Mouse (Mus musculus): ENCODE measurements around the gene Ntf3. TPM values are rescaled to one million over a fixed set of nuclear protein-coding genes. Genes with fewer than 3 reads are reported as not detected.

Ntf3 gene
- polyA plus RNA-seq, 1 experiment: 0.38 TPM

GRCm38 (mm10) chr6:126114934-126115633 lies 51.6 kb downstream of the Ntf3 start:
- H3K27ac ChIP-seq (ENCODE audit: control insufficient read depth, insufficient read depth, low read depth, low read length): no peak overlapping the region
- no peaks in the 10 kb centered on the region for H3K4me1 ChIP-seq (ENCODE audit: control insufficient read depth, insufficient read depth, low read length)
- no peaks in the 10 kb centered on the region for H3K27me3 ChIP-seq (ENCODE audit: control insufficient read depth, insufficient read depth, low read length)
- TF ChIP-seq CTCF (IDR thresholded peaks at IDR 0.05; ENCODE audit: control insufficient read depth, insufficient read depth, insufficient replicate concordance, low read depth, low read length): no peak
- no peak for TF ChIP-seq POLR2A (IDR thresholded peaks at IDR 0.05; ENCODE audit: control insufficient read depth, low read depth, low read length)
- H3K36me3 ChIP-seq (ENCODE audit: control insufficient read depth, insufficient read depth, low read length): no peaks in the 10 kb centered on the region
- H3K4me3 ChIP-seq (ENCODE audit: control insufficient read depth, low read depth, low read length): no peak overlapping the region

GRCm38 (mm10) chr6:126110892-126111835 lies 55.5 kb downstream of the Ntf3 start:
- Histone ChIP-seq H3K4me3 (ENCODE audit: control insufficient read depth, low read depth, low read length) (no peak overlapping the region), H3K36me3 (ENCODE audit: control insufficient read depth, insufficient read depth, low read length) (no peaks in the 10 kb centered on the region), H3K27ac (ENCODE audit: control insufficient read depth, insufficient read depth, low read depth, low read length) (no peak overlapping the region), H3K27me3 (ENCODE audit: control insufficient read depth, insufficient read depth, low read length) (no peaks in the 10 kb centered on the region), H3K4me1 (ENCODE audit: control insufficient read depth, insufficient read depth, low read length) (no peaks in the 10 kb centered on the region)
- TF ChIP-seq POLR2A (IDR thresholded peaks at IDR 0.05; ENCODE audit: control insufficient read depth, low read depth, low read length) (no peak), CTCF (IDR thresholded peaks at IDR 0.05; ENCODE audit: control insufficient read depth, insufficient read depth, insufficient replicate concordance, low read depth, low read length) (no peak)

- TF ChIP-seq POLR2A (IDR thresholded peaks at IDR 0.05; ENCODE audit: control insufficient read depth, low read depth, low read length) (no peak), CTCF (IDR thresholded peaks at IDR 0.05; ENCODE audit: control insufficient read depth, insufficient read depth, insufficient replicate concordance, low read depth, low read length) (no peak)
- H3K27me3 ChIP-seq (ENCODE audit: control insufficient read depth, insufficient read depth, low read length): no peaks in the 10 kb centered on the region
- no peaks in the 10 kb centered on the region for H3K4me1 ChIP-seq (ENCODE audit: control insufficient read depth, insufficient read depth, low read length)
- H3K36me3 ChIP-seq (ENCODE audit: control insufficient read depth, insufficient read depth, low read length): no peaks in the 10 kb centered on the region
- H3K27ac ChIP-seq (ENCODE audit: control insufficient read depth, insufficient read depth, low read depth, low read length): no peak overlapping the region
- no peak overlapping the region for H3K4me3 ChIP-seq (ENCODE audit: control insufficient read depth, low read depth, low read length)
Measured at GRCm38 (mm10) chr6:126109184-126109583, 57.5 kb downstream of the Ntf3 start.

- H3K4me1 ChIP-seq (ENCODE audit: control insufficient read depth, insufficient read depth, low read length): no peaks in the 10 kb centered on the region
- no peak overlapping the region for H3K27ac ChIP-seq (ENCODE audit: control insufficient read depth, insufficient read depth, low read depth, low read length)
- TF ChIP-seq POLR2A (IDR thresholded peaks at IDR 0.05; ENCODE audit: control insufficient read depth, low read depth, low read length) (no peak), CTCF (IDR thresholded peaks at IDR 0.05; ENCODE audit: control insufficient read depth, insufficient read depth, insufficient replicate concordance, low read depth, low read length) (no peak)
Measured at GRCm38 (mm10) chr6:126108771-126109170, 57.9 kb downstream of the Ntf3 start.

GRCm38 (mm10) chr6:126107398-126107797 lies 59.3 kb downstream of the Ntf3 start:
- Histone ChIP-seq H3K27me3 (ENCODE audit: control insufficient read depth, insufficient read depth, low read length) (no peaks in the 10 kb centered on the region), H3K36me3 (ENCODE audit: control insufficient read depth, insufficient read depth, low read length) (no peaks in the 10 kb centered on the region)

More at GRCm38 (mm10) chr6:126108771-126109170, 57.9 kb downstream of the Ntf3 start:
- H3K4me3 ChIP-seq (ENCODE audit: control insufficient read depth, low read depth, low read length): no peak overlapping the region
- H3K36me3 ChIP-seq (ENCODE audit: control insufficient read depth, insufficient read depth, low read length): no peaks in the 10 kb centered on the region
- H3K27me3 ChIP-seq (ENCODE audit: control insufficient read depth, insufficient read depth, low read length): no peaks in the 10 kb centered on the region

GRCm38 (mm10) chr6:126106798-126107173 lies 59.9 kb downstream of the Ntf3 start:
- Histone ChIP-seq H3K27me3 (ENCODE audit: control insufficient read depth, insufficient read depth, low read length) (no peaks in the 10 kb centered on the region), H3K36me3 (ENCODE audit: control insufficient read depth, insufficient read depth, low read length) (no peaks in the 10 kb centered on the region), H3K27ac (ENCODE audit: control insufficient read depth, insufficient read depth, low read depth, low read length) (no peak overlapping the region), H3K4me3 (ENCODE audit: control insufficient read depth, low read depth, low read length) (no peak overlapping the region), H3K4me1 (ENCODE audit: control insufficient read depth, insufficient read depth, low read length) (peaks cover 3% of the 10 kb centered on the region; the same call in 1 of the 2 replicates)
- no peak for TF ChIP-seq POLR2A (IDR thresholded peaks at IDR 0.05; ENCODE audit: control insufficient read depth, low read depth, low read length)
- TF ChIP-seq CTCF (IDR thresholded peaks at IDR 0.05; ENCODE audit: control insufficient read depth, insufficient read depth, insufficient replicate concordance, low read depth, low read length): no peak

More at GRCm38 (mm10) chr6:126107398-126107797, 59.3 kb downstream of the Ntf3 start:
- TF ChIP-seq POLR2A (IDR thresholded peaks at IDR 0.05; ENCODE audit: control insufficient read depth, low read depth, low read length): no peak
- no peak for TF ChIP-seq CTCF (IDR thresholded peaks at IDR 0.05; ENCODE audit: control insufficient read depth, insufficient read depth, insufficient replicate concordance, low read depth, low read length)
- Histone ChIP-seq H3K27ac (ENCODE audit: control insufficient read depth, insufficient read depth, low read depth, low read length) (no peak overlapping the region), H3K4me1 (ENCODE audit: control insufficient read depth, insufficient read depth, low read length) (no peaks in the 10 kb centered on the region; the same call in 1 of the 2 replicates), H3K4me3 (ENCODE audit: control insufficient read depth, low read depth, low read length) (no peak overlapping the region)
